Mouse (Mus musculus): ENCODE measurements around the gene Fndc9.

Gene Fndc9

DNA sequence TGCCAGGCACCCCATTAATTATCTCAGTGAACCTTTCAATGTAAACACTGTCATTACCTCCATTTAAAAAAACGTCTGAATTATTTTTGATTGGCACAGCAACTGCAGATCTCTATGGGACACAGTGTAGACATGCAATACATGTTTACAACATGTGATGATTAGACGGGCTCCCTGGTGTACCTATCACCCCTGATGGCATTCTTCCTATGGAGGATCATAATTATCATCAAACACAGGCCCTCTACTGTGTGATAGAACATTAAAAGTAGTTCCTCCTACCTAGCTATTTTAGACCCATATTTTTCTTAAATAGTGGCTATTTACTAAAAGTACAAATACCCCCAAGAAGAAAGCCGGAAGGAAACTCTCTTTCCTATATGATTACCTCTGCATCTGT lies 34.6 kb downstream of the Fndc9 start:
- in situ Hi-C loops (cut with MboI; ENCODE audit: unreplicated experiment in 2 of 2) = loop anchor here (5.0 to 10.0 kb wide), 6 partner anchors 42 to 395 kb away; partner anchors contain the start of genes Cyfip2 (in 1 of the 2), Dppa1 (in 1 of the 2) and Med7 (in 1 of the 2)

DNA sequence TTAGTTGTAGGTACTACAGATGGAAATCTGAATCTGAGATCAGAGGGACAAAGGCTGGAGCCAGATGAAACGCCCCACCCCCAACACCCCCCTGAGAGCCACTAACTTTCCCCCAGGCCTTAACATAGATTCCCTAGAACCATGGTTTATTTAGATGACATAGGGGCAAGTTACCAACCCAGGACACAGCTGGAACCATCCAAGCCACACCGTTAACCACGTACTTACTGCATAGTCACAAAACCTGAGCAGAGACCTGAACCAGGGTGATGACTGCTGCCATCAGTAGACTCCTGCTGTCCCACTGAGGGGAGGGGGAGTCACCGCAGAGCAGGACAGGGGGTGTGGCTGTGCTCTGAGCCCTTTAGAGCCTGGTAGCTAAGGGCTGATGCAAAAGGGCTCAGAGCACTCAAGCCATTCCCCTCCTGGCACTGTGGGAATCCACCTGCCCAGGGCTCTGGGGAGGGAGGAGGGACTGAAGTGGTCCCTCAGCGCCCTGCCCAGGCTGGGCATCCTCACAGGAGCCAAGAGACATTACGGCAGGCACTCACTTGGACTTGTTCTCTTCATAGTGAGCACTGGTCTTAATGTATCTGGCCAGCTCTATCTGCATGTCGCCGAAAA lies 36.8 kb downstream of the Fndc9 start:
- in situ Hi-C loops (cut with MboI; ENCODE audit: unreplicated experiment in 2 of 2) = loop anchor here (5.0 to 10.0 kb wide), 3 partner anchors 40 to 353 kb away; partner anchors contain the start of genes Cyfip2 (in 1 of the 2), Dppa1 (in 1 of the 2) and Med7 (in 1 of the 2)

DNA sequence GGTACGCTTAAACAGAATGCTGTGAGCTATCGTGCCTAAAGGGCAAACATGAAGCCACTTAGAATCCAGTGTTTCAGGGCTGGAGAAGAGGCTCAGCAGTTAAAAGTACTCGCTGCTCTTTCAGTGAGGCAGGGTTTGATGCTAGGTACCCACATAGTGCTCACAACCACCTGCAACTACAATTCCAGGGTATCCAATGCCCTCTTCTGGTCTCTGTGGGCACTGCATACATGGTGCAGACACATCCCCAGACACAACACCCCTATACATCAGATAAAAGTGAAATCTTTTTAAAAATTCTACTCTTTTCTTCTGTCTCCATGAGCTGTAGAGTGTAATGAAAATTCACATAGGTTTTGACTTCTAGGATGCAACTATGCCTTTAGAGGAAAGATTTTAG lies 38.6 kb downstream of the Fndc9 start:
- in situ Hi-C loops (cut with MboI; ENCODE audit: unreplicated experiment in 2 of 2) = loop anchor here (5.0 to 10.0 kb wide), 3 partner anchors 38 to 351 kb away; partner anchors contain the start of genes Cyfip2 (in 1 of the 2), Dppa1 (in 1 of the 2) and Med7 (in 1 of the 2)

DNA sequence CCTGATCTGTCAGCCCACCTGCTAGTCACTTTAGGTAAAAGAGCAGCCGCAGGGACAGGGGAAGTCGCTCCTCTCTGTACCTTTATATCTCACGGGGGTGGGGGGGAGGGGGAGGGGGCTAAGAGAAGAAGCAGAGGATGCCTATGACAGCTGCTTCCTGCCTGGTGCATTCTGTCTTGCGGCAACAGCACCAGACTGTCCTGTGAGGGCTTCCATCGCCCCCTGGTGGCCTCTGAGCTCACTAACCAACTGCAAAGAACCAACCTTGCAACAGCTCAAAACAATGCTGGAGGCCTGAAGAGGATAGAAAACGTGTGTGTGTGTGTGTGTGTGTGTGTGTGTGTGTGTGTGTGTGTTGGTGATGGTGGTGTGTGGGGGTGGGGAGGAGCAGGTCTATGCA lies 40.0 kb downstream of the Fndc9 start:
- in situ Hi-C loops (cut with MboI; ENCODE audit: unreplicated experiment in 2 of 2) = loop anchor here in 1 of 2 experiments (5.0 to 10.0 kb wide), 2 partner anchors 37 to 349 kb away; partner anchors contain the start of genes Cyfip2 and Dppa1

DNA sequence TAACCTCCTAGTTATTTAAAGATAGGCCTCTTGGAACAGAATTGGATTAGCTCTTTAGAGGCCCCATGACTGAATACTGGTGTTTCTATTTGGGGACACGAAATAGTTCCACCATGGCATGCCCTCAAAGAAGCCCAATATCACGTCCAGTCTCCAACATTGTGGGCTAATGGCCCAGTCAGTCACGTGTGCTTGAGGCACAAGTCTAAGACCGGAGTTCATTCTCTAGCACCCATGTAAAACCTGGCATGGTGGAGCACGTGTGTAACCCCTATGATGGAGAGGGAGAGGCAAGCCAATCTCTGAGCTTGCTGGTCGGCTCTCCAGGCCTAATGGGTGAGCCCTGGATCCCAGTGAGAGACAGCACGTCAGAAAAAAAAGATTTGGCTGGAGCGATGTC lies 40.8 kb downstream of the Fndc9 start:
- in situ Hi-C loops (cut with MboI; ENCODE audit: unreplicated experiment in 2 of 2) = loop anchor here in 1 of 2 experiments (5.0 to 10.0 kb wide), 2 partner anchors 36 to 349 kb away; partner anchors contain the start of genes Cyfip2 and Dppa1

DNA sequence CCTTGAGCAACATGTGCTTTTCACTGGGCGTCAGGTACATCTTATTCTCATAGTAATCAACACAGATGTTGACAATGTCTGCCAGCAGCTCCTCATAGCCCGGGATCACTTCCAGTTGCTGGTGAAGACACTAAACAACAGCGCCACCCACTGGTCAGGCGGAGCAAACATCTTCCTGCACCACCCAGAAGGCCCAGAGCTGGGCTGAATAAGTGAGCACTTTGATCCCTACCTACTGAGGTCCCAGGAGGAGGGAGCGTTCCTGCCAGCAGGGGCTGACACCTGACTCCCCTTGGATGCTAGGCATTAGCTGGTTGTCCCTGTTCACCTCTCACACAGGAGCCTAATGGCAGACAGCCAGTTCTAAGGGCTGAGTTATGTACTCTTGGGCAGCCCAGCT lies 41.4 kb downstream of the Fndc9 start:
- in situ Hi-C loops (cut with MboI; ENCODE audit: unreplicated experiment in 2 of 2) = loop anchor here in 1 of 2 experiments (5.0 to 10.0 kb wide), 2 partner anchors 36 to 348 kb away; partner anchors contain the start of genes Cyfip2 and Dppa1

DNA sequence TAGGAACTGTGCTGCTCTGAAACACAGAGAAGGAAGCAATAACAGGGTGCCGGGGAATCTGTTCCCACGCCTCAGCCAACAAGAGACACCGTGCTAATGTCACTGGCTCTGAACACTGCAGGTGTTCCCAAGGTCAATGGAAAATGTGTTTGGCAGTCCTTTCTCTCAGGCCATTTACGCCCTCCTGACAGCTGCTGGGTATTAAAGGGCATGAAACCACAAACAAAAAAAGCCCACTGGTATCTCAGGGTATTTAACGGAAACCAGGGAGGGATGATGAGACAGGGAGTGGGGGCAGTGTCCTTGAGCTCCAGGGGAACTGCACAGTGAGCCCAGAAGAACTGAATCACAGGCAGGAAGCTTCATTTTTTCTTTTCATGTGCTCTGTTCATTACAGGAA lies 42.8 kb downstream of the Fndc9 start:
- in situ Hi-C loops (cut with MboI; ENCODE audit: unreplicated experiment in 2 of 2) = loop anchor here in 1 of 2 experiments (5.0 to 10.0 kb wide), 2 partner anchors 34 to 347 kb away; partner anchors contain the start of genes Cyfip2 and Dppa1

DNA sequence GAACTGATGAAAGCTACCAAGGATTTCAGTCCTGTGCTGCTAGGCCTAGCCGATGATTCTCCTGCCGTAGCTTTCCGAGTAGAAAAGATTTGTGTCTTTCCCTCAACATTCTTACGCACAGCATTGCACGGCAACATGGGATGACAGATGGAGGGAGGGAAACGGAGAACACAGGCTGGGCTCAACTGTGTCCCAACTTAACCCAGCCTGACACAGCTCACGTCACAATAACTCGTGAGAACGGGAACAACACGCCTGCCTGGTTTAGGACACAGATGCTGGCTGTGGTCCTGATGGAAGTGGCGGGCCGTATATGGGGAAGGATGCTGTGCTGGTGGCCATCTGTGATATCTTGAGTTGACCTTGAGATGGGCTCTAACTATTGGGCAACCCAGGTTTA lies 43.4 kb downstream of the Fndc9 start:
- in situ Hi-C loops (cut with MboI; ENCODE audit: unreplicated experiment in 2 of 2) = loop anchor here in 1 of 2 experiments (5.0 to 10.0 kb wide), 2 partner anchors 34 to 346 kb away; partner anchors contain the start of genes Cyfip2 and Dppa1

DNA sequence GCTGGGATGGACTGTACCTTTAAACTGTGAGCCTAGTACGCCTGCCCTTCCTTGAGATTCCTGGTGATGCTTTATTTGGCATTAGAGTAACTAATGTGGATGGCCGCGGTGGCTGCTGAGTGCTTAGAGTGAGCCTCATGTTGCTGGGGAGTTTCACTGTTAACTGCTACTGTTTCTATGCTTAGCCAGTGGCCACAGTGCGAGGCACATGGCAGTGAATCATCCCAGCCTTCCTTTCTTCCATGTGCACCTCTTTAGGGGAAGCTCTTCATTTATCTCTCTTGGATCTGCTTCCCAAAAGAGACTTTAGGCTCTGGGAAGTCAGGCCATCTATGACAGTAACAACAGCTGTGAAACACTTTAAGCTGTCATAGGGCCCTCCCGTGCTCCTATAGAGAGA lies 47.3 kb downstream of the Fndc9 start:
- in situ Hi-C loops (cut with MboI; ENCODE audit: unreplicated experiment in 2 of 2) = no loop called here

DNA sequence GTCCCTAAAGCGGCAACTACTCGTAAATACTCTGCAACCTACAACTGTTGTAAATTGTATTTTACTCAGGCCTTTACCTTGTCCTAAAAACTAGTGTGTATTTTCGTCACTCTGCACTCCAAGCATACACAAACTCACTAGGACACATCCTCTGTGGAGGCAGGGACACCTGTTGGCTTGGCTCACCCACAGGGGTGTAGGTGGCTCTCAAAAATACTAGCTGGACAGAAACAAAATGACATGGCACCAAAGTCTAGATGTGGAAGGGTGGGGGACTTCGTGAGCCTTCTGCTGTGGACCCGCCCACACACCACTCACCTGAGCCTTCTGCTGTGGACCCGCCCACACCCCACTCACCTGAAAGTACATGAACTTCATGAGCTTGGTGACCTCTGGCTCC lies 48.5 kb downstream of the Fndc9 start:
- in situ Hi-C loops (cut with MboI; ENCODE audit: unreplicated experiment in 2 of 2) = no loop called here

DNA sequence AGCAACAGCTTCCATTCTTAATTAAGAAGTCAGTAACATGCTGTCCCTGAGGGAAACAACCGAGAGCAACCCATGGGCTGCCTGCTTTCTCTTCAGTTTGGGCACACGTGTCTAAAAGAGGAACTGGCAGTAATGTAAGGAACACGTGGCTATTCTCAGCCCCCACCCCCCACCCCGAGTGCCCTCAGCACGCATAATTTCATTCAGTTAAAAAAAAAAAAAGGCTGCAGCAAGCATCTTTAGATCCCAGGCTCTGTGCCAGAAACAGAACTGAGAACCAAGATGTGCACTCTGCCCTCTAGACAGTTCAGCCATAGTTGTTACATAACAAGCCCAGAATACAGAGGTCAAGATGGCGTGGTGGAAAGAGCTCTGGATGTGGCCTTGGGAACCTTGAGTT lies 51.5 kb downstream of the Fndc9 start:
- in situ Hi-C loops (cut with MboI; ENCODE audit: unreplicated experiment in 2 of 2) = no loop called here

DNA sequence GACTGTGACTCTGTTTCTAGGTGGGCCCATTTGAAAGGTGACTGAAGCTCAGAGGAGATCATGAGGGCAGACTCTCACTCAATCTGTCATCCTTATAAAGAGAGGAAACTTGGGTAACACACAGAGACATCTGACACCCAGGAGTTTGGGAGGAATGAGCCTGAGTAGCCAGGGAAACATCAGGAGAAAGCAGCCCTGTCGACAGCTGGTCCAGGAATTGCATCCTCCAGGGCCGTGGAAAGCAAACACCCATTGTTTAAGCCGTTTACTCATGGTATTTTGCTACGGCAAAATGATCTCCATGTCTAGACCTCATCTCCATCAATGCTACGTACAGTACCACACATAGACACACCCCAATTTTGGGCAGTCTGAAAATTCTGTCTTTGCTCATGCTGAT lies 52.8 kb downstream of the Fndc9 start:
- in situ Hi-C loops (cut with MboI; ENCODE audit: unreplicated experiment in 2 of 2) = no loop called here

DNA sequence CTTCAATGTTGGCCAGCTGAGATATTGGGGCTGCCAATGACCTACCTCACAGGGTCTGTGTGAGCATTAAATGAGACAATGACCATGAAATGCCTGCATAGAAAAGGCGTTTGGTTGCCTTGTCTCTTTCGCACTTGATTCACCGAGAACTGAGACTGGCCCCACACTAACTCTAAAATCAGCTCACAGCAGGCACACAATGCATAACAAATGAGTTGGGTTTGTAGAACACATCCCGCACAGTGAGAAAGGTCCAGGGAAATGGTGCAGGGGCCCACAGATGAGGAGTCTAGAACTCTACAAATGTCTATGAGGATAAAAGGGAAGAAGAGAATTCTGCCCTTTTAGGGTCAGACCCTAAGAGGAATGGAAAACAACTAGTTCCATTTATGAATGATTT lies 53.7 kb downstream of the Fndc9 start:
- in situ Hi-C loops (cut with MboI; ENCODE audit: unreplicated experiment in 2 of 2) = no loop called here
